Mouse (Mus musculus): ENCODE measurements around the gene Ncstn.

GRCm38 (mm10) chr1:172016660-172017516, 65.7 kb downstream of the Ncstn start:
- TF ChIP-seq CTCF (IDR thresholded peaks at IDR 0.05; ENCODE audit: extremely low read depth, insufficient read length, insufficient replicate concordance, low read depth, low read length) (no peak), POLR2A (IDR thresholded peaks at IDR 0.05; ENCODE audit: low read depth, low read length) (no peak)
